Mouse (Mus musculus): Measurements from ENCODE around the gene Kctd6.

Gene Kctd6

DNA sequence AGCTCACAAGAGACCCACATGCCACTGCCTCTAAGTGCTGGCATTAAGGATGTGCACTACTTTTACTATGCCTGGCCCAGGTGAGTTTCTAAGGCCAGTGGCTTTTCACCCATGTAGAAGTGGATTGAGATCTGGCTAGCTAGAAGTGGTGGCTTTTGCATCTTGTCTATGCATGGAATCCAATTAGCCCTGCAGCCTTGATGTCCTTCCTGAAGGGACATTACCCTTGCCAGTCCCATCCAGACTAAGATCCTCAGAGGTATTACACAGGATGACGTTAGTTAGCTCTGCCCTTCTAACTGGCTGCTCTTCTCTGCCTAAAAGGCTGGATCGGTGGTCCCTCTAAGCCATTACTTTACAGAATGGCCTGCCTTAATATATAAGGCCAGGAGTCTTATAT lies 944 bp upstream of the Kctd6 start:
- in situ Hi-C loops (cut with MboI; ENCODE audit: low sequenced_read_pairs), result no loop called here

DNA sequence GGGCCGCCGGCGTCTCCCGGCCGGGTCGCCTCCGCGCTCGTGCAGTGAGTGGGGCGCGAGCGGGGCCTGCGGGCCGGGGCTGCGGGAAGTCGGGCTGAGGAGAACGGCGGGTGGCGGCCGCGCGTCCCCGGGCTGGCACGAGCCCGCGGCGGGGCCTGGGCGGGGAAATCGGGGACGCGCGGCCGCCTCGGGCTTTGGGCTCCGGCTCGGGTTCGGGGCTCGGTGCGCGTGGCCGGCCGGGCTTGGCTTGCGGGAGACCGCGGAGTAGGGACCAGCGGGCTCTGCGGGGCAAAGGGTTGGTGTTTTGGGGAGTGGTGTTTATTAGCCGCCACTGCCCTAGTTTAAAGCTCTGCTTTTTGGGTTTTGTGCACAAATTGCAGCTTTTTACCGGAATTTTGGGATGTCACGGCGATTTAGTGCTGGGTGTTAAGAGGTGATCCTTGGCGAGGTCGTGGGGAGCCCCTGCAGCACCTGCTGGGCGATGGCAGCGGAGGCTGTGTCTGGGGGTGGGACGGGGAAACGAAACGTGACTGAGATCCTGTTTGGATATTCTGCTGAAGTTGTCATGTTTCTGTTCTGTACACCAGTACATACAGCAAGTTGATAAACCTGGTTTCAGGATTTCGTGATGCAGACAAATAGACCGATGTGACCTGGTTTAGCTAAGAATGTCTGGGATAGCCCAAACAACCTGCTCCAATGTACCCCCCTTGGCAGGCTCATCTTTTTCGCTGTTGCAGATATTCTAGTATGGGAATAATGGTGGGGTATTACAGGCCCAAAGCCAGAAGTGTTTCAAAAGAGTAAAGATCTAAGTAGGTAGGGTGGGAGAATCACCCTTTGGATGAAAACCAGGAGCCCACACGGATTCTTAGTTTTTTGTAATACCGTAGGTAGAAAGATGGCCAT lies 613 bp downstream of the Kctd6 start:
- in situ Hi-C loops (cut with MboI; ENCODE audit: low sequenced_read_pairs), result no loop called here

DNA sequence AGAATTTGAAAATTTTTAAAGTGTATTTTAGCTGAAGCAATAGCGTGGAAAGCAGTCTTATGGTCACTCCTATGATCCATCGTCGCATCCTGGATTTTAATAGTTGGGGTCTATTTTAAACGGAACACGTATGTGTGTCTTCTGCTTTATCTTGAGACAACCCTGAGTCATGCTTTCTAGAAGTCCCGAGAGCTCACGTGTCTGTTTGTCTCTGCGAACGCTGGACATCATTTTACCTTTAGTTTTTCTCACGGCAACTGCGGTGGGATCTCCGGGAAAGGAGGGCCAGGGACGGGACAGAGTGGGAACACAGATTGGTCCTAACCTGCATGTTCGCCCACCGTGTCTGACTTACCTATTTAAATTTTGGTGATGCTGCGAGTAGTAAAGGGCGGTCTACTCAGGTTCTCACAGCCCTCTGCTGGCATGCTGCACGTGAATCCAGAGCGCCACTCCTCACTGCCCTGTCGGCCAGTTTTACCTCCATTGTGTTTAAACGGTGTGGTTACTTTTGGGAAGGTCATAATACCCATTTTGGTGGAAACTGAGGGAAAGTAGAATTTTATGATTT lies 1.4 kb downstream of the Kctd6 start:
- in situ Hi-C loops (cut with MboI; ENCODE audit: low sequenced_read_pairs), result no loop called here

DNA sequence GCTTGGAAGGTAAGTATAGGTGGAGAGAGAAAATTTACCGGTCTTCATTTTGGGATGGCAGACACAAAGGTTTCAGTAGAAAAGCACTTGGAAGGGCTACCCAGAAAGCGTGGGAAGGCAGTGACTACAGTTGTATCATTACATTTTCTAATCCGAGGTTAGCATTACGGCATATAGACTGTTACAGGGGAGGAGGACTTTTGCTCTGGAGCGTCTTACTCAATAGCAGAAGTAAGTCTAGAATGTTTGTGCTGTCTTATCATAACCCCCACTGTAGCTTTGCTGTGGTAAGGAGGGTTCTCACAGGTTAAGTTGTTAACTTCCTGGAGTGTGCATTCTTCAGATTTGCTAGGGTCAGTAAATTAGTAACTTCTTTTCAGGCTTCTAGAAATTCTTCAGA lies 2.2 kb downstream of the Kctd6 start:
- in situ Hi-C loops (cut with MboI; ENCODE audit: low sequenced_read_pairs), result no loop called here

DNA sequence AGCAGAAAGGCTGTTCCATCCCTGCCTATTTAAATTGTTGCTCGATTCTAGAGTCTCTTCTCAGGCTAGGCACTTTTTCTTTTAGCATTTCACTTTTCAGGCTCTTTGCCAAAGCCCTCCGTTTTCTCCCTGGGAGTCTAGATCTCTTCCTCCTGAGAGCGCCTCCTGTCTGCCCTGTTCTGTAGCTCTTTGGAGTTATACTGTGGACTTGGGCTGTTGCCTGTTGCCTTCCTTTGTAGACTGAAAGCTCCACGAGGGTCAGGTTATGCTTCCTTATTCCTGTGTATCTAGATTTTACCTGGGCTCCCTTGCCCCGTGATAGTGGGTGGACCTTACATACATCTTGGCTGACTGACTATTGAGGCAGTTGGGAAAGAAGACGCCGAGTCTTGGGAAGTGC lies 4.3 kb downstream of the Kctd6 start:
- in situ Hi-C loops (cut with MboI; ENCODE audit: low sequenced_read_pairs), result no loop called here

DNA sequence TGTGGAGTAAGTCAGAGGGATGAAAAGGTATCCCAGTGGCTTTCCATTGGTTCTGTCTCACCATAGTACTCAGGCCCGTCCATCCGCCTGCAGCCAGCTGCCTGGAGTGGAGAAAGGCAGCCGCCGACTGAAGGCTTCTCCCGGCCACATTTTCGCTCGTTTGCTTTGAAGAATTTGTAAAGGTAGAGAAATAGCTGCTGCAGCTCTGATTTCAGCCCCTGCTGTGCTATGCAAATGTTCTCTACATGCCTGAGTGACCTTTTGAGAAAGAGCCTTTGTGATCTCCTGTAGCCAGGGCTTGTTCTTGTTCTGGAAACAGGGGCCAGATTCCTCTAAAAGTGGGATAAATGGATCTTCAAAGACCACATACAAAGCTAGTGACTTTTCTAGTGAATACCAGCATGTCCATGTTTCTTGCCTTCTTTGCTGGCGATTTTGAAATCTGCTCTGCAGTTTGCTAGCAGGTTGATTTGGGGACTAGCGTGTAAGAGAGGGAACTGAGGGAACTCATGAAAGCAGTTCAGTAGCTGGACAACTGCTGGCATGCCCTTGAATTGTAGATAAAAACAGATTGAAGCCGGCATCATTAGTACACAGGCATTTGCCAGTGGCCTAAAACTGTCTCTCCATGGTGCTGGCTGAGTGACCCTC lies 4.9 kb downstream of the Kctd6 start:
- in situ Hi-C loops (cut with MboI; ENCODE audit: low sequenced_read_pairs), result no loop called here

DNA sequence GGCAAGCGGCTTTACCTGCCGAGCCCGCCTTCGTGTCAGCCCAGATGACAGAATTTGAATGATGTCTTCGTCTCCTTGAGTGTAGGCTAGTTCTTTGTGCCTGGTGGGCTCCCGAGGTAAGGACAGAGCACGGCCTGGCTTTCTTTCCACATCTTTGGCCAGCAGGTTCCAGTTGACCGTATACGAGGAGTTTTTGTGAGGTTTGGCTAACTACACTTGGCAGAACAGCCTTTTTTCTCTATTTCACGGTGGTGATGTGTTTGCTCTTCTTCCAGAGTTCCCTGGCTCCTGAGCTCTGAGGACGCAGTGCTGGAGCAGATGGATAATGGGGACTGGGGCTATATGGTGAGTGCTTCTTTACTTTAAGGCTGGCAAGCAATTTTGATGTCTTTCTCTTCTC lies 5.9 kb downstream of the Kctd6 start:
- in situ Hi-C loops (cut with MboI; ENCODE audit: low sequenced_read_pairs), result no loop called here

DNA sequence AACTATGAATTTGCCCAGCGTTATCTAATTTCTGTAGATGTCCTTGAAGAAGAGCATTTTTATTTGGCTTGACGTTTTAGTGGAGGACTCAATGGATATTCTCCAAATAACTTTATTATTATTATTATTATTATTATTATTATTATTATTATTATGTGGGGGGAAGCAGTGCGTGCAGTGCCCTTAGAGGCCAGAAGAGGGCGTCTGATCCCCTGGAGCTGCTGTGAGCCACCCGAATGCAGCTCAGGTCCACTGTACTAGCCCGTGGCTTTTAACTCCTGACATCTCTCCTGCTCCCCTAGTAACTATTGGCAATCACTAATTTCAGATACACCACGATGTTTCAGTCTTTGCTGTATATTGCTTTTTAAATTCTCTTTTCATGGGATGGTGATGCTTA lies 6.4 kb downstream of the Kctd6 start:
- in situ Hi-C loops (cut with MboI; ENCODE audit: low sequenced_read_pairs), result no loop called here

DNA sequence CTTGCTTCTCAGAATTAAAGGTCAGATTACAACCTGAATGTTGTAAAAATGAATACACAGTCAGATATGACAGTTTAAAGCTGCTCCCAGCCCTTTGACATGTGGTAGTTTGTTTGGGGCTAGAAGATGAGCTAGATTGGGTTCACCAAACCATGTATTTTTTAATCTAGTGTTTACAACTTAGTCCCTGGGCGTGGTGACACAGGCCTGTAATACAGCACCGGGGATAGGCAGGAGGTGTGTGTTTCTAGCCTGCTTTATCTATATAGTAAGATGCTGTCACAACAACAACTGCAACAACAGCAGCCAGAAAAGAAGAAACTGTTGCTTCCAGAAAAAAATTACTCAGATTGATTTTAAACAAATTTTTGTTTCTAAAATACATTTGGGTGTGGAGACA lies 7.0 kb downstream of the Kctd6 start:
- in situ Hi-C loops (cut with MboI; ENCODE audit: low sequenced_read_pairs), result no loop called here

DNA sequence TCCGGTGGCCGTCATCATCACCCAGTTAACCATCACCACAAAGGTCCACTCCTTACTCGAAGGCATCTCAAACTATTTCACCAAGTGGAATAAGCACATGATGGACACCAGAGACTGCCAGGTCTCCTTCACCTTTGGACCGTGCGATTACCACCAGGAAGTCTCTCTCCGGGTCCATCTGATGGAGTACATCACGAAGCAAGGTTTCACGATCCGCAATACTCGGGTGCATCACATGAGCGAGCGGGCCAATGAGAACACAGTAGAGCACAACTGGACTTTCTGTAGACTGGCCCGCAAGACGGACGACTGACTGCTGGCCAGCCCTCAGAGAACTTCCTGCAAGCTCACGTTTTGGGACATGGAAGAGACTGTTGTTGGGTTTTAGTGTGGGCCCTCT lies 8.6 kb downstream of the Kctd6 start:
- in situ Hi-C loops (cut with MboI; ENCODE audit: low sequenced_read_pairs), result no loop called here

DNA sequence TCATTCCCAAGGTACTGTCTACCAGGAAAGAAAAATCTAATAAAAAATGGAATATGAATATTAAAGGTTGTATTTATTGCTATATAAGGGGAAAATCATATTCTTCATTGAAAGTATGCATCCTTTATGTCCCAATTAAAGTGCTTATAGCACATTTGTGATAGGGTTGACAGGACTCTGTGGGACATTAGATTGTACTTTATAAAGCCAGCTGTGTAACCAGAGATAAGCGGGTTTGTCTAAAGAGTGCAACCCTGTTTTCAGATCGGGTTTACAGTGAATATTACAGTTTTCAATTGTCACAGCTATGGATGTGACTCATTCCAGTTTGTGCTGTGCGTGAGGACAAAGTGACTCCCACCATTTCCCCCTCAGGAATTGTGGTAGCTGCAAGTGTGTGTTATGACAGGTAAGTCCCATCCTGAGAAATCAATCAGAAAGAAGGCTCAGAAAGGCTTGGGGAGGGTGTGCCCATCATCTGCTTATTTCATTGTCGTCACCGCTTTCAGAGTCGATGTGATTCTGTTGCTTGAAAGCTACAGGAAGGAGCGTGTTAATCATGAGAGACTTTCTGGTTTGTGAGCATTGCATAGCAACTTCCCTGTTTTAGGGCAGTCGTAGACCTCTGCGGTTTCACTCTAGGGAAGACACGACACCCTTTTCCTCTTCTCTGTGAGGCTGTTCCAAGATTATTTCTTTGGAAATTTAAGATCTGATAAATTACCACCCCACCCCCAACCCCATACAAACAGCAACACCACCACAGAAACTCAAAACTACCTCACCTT lies 9.8 kb downstream of the Kctd6 start:
- in situ Hi-C loops (cut with MboI; ENCODE audit: low sequenced_read_pairs), result no loop called here

DNA sequence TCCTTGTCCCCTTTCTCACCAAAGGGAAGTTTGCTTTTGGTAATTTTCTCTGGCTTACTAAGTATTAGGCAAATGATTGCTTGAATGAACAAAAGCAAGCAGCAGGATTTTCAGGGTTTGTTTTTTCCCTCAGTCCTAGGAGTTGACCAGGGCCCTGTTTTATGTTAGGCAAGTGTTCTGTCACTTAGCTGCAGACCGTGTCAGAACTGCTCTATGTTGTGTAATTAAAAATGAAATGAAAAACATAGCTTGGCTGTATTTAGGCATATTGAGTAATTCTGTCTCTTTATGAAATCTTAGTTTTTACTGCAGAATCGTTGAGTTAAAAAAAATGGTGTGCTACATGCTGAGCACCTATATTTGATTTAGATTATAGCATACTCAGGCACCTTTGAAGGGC lies 10.9 kb downstream of the Kctd6 start:
- in situ Hi-C loops (cut with MboI; ENCODE audit: low sequenced_read_pairs), result no loop called here

DNA sequence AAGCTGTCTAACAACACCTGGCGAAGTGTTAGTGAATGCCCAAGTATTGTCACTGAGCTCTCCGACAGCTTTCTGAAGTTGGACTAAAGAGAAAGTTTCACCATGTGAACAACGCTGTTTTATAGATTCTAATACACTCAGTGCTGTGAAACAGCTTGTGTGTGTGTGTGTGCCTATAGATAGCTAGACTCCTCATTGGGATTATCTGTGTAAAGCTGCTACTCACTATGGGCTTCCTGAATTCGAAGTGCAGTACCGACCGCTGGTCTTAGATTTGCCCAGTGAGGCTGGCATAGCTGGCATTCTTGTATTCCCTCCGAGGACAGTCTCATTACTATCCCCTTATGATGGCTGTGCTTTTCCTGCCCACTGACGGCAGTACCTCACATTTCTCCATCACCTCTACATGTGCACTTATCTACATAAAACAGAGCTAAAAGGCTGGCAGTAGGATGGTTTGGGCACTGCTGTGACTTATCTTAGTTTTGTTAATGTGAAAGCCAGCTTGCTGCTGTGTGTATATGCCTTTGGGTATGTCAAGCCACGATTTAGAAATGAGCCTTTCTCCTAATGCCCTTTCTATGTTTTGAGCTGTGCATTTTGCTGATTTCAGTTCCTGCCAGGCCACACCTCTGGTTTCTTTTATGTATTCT lies 15.6 kb downstream of the Kctd6 start:
- in situ Hi-C loops (cut with MboI; ENCODE audit: low sequenced_read_pairs), result no loop called here

DNA sequence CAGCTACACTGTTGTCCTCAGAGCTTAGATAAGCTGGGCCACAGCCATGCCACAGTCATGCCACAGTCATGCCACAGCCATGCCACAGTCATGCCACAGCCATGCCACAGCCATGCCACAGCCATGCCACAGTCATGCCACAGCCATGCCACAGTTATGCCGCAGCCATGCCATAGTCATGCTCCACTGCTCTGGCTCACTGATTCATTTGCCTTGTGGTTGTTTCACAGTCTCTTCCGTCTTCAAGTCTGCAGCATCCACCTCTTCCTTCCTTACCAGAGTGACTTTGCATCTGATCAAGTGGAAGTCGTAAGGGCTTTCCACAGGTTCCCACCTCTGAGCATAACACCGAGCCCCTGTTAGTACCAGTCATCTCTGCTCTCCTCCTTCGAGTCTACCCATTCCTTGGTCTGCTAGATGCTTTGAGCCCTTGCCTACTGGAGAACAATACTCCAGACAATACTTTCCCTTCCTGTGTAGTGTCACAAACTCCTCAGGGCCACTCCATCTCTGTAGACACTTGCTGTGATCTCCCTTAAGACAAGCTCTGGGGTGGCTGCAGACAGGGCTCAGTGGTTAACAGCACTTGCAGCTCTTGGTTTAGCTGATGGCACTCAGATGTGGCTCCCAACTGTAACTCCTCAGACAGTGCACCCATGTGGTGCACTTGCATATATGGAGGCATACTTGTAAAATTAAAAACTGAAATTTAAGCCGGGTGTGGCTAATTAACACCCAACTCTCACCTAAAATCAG lies 18.4 kb downstream of the Kctd6 start:
- in situ Hi-C loops (cut with MboI; ENCODE audit: low sequenced_read_pairs), result no loop called here

DNA sequence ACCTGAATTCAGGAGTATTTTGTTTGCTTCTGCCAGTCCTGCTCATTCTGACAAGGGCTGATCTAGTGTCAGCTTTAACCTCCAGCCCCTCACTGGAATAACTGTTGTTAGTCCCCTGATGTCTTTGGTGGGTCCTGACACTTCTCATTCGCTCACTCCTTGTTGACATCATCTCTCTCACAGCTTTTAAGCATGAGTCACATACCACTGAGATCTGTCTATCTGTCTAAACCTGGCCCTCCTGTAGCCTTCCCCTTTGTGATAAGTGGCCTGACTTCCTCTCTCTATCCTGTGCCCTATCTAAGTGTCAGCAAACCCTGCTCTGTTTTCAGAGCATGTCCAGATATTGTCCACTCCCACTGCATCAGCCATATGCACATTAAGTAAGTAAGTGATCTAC lies 19.3 kb downstream of the Kctd6 start:
- in situ Hi-C loops (cut with MboI; ENCODE audit: low sequenced_read_pairs), result no loop called here

DNA sequence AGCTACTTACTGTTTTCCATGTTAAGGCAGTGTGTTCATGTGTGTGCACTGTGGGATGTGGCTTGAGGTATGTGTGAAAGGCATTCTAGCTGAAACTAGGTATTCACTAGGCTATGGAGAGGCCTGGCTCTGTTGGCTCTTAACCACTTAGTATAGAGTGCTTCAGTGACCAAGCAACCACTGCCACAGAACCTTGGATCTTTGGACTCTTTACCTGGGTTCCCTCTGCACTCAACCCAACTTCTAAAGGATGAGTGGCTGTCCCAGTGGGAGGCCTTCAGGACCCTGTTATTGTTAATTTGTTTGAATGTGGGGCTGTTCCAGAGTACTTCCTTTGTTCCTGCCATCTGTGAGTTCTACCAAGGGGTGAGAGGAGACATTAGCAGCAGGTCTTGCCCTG lies 27.9 kb downstream of the Kctd6 start:
- in situ Hi-C loops (cut with MboI; ENCODE audit: low sequenced_read_pairs), result no loop called here

DNA sequence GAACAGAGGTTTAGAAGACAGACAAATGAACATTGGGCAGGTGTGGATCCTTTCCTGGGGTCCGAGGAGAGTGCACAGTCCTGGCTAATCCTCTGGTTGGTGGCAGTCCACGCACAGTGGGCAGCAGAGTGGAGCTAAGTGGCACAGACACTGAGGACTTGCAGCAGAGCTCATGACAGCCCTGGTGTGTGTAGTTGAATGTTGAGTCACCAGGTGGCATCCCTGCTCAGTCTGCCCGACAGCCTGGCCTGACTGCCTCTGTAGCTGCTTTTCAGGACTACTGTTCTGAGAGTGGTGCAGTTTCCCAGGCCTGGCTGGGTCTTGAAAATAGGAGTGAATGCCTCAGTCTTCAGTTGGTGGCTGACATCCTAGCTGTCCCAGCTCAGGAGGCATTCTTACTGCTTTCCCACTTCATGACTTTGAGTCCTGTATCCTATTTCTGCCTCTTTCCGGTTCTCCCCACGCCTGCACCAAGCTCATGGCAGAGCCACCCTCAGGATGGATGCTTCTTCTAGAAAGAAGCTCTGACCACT lies 28.5 kb downstream of the Kctd6 start:
- in situ Hi-C loops (cut with MboI; ENCODE audit: low sequenced_read_pairs), result no loop called here

DNA sequence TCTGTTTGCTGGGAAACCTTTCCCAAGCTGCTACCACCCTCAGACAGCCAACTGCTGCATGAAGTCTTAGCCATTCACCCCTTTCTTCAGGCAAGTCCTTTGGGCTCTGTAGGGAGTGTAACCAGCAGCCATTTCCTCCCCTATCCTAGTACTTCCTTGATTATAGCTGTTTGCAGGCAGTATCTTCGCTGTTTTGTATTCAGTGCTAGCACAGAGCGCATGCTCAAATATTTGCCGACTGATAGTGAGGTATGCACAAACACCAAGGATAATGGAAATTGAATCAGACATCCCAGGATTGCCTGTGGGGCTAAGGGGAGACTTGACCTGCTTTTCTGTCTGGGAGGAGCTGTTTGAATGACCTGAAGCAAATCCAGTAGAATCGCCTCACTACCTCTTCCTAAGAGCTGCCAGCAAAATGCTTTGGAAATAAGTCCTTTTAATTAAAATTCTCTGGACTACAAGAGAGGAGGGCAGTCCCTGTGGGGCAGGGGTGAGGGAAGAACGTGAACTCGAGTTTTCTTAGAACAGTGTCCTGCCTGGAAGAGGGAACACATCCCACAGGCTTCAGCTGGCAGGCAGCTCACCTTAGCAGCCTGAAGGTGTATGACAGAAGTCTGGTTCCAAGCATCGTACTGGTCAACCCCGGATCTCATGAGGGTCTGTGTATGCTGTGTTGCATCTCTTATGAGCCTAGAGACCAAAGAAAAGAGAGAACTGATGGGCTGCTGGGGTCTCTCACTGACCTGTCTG lies 29.4 kb downstream of the Kctd6 start:
- in situ Hi-C loops (cut with MboI; ENCODE audit: low sequenced_read_pairs), result no loop called here

DNA sequence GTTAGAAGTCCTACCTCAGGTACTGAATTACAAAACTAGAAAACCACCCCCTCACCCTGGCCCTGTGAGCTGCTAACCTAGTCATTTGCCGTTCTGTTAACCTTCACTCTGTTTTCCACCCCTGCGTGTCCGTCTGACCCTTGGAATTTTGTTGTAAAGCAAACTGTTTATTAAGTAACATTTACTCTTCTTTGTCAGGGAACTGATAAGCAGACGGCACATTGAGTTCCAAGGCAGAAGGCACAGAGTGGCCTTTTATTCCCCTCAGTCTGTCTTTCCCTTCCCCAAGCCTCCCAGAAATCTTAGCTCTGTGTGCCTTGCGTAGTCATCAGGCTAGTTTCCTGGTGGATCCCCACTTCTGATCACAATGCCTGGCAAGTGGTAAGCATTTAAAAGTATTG lies 30.3 kb downstream of the Kctd6 start:
- in situ Hi-C loops (cut with MboI; ENCODE audit: low sequenced_read_pairs), result no loop called here
